Mouse (Mus musculus) thymus, adult 2 months (tissue): ENCODE measurements around the gene Pdcd4. TPM values are rescaled to one million over a fixed set of nuclear protein-coding genes. Genes with fewer than 3 reads are reported as not detected.
A peak's percentile ranks its signal among the peaks of the same experiment; 100 is the strongest.

Experiments
- DNase-seq: peaks from one replicate; pipeline ENCODE4 v3.0.0; 2021
- H3K27ac ChIP-seq: fragments of 200-500 bp; 2 replicates; pipeline ENCODE4 v1.5.1; 2012; ENCODE audit warnings: low read length, control low read depth; ENCODE audit not compliant: control insufficient read depth, insufficient read depth
- H3K27me3 ChIP-seq: fragments of 200-500 bp; 2 replicates; pipeline ENCODE4 v1.6.1; 2012; ENCODE audit warnings: mild to moderate bottlenecking, low read length, moderate library complexity, mixed read lengths; ENCODE audit not compliant: control insufficient read depth, insufficient read depth
- H3K36me3 ChIP-seq: fragments of 200-500 bp; 2 replicates; pipeline ENCODE4 v1.6.1; 2012; ENCODE audit warnings: mild to moderate bottlenecking, low read length, moderate library complexity; ENCODE audit not compliant: control insufficient read depth, insufficient read depth
- H3K4me1 ChIP-seq: fragments of 200-500 bp; replicated peaks from 2 replicates; pipeline ENCODE4 v1.6.1; 2012; ENCODE audit warnings: low read length; ENCODE audit not compliant: control insufficient read depth, insufficient read depth
- H3K4me3 ChIP-seq: fragments of 200-500 bp; 2 replicates; pipeline ENCODE4 v1.5.1; 2012; ENCODE audit warnings: mild to moderate bottlenecking, low read length, control low read depth, moderate library complexity; ENCODE audit not compliant: control insufficient read depth, insufficient read depth
- CTCF ChIP-seq: fragments of 200-500 bp; IDR thresholded peaks from 2 replicates; pipeline ENCODE4 v1.5.1; 2012; ENCODE audit warnings: mild to moderate bottlenecking, control low read depth, low read length, moderate library complexity, borderline replicate concordance; ENCODE audit not compliant: control insufficient read depth, poor library complexity, insufficient read depth; ENCODE audit errors: extremely low read depth
- POLR2A ChIP-seq: fragments of 200-500 bp; IDR thresholded peaks from 2 replicates; pipeline ENCODE4 v1.6.1; 2012; ENCODE audit warnings: mild to moderate bottlenecking, low read length, control low read depth, moderate library complexity; ENCODE audit not compliant: control insufficient read depth, poor library complexity, insufficient read depth; ENCODE audit errors: extremely low read depth
- whole genome bisulfite sequencing: fragments of 180-500 bp; shearing (Covaris S2); methylation state at CpG from one replicate; pipeline ENCODE4 v1.1.7; 2018; 5-methylcytosine and 5-hydroxymethylcytosine counted together
- polyA plus RNA-seq: library from polyadenylated mRNA; depleted of rRNA; stranded (reverse); fragments of >200 nt; gene quantifications from 2 replicates; pipeline ENCODE4 v1.2.3, GENCODE M21; 2012

Pdcd4 gene
- polyA plus RNA-seq, 1 experiment: 18.2 TPM

GRCm38 (mm10) chr19:53880460-53880859 lies 11.6 kb upstream of the Pdcd4 start:
- Histone ChIP-seq H3K4me1 (peaks cover 2% of the 10 kb centered on the region; the same call in 1 of the 2 replicates), H3K4me3 (no peak overlapping the region), H3K36me3 (no peaks in the 10 kb centered on the region), H3K27ac (no peak overlapping the region), H3K27me3 (no peaks in the 10 kb centered on the region)
- no peak for DNase-seq
- TF ChIP-seq CTCF: no peak
- no peak for TF ChIP-seq POLR2A
- WGBS: 92% methylated on average over 1 of the region's 1 CpGs

- peaks cover 10% of the 10 kb centered on the region for H3K4me1 ChIP-seq
- H3K36me3 ChIP-seq: no peaks in the 10 kb centered on the region
- WGBS: 92% methylated on average over 5 of the region's 5 CpGs
- no peak overlapping the region for H3K4me3 ChIP-seq
- no peaks in the 10 kb centered on the region for H3K27me3 ChIP-seq
- no peak overlapping the region for H3K27ac ChIP-seq
- no peak for TF ChIP-seq POLR2A
- DNase-seq: no peak
Measured at GRCm38 (mm10) chr19:53881786-53882185, 10.2 kb upstream of the Pdcd4 start.

- H3K27me3 ChIP-seq: no peaks in the 10 kb centered on the region
- no peak overlapping the region for H3K4me3 ChIP-seq
- H3K36me3 ChIP-seq: no peaks in the 10 kb centered on the region
- 97% methylated on average over 10 of the region's 10 CpGs for WGBS
- TF ChIP-seq POLR2A: no peak
- TF ChIP-seq CTCF: no peak
- H3K27ac ChIP-seq: no peak overlapping the region
- peaks cover 34% of the 10 kb centered on the region for H3K4me1 ChIP-seq
- no peak for DNase-seq
Measured at GRCm38 (mm10) chr19:53885450-53885849, 6.6 kb upstream of the Pdcd4 start.

- Histone ChIP-seq H3K4me1 (peaks cover 44% of the 10 kb centered on the region), H3K27ac (peak overlapping the region; percentile 84)
Measured at GRCm38 (mm10) chr19:53886576-53887370, 5.3 kb upstream of the Pdcd4 start.

GRCm38 (mm10) chr19:53887822-53888221 lies 4.2 kb upstream of the Pdcd4 start:
- Histone ChIP-seq H3K36me3 (no peaks in the 10 kb centered on the region), H3K4me3 (no peak overlapping the region), H3K27ac (peak overlapping the region; percentile 77), H3K4me1 (peaks cover 54% of the 10 kb centered on the region), H3K27me3 (no peaks in the 10 kb centered on the region)
- TF ChIP-seq POLR2A (no peak), CTCF (no peak)
- 20% methylated on average over 3 of the region's 3 CpGs for WGBS
- DNase-seq: no peak

More at GRCm38 (mm10) chr19:53886576-53887370, 5.3 kb upstream of the Pdcd4 start:
- H3K36me3 ChIP-seq: no peaks in the 10 kb centered on the region
- WGBS: 34% methylated on average over 10 of the region's 10 CpGs
- H3K4me3 ChIP-seq: no peak overlapping the region
- TF ChIP-seq CTCF: no peak
- 0 out of 2 replicates have a peak, but pooled peaks have one; percentile 25 for TF ChIP-seq POLR2A
- no peaks in the 10 kb centered on the region for H3K27me3 ChIP-seq
- DNase-seq: peak; percentile 59

GRCm38 (mm10) chr19:53888331-53888730 lies 3.7 kb upstream of the Pdcd4 start:
- Histone ChIP-seq H3K4me3 (no peak overlapping the region), H3K36me3 (no peaks in the 10 kb centered on the region), H3K27ac (peak overlapping the region; percentile 77; the same call in 1 of the 2 replicates), H3K4me1 (peaks cover 58% of the 10 kb centered on the region), H3K27me3 (no peaks in the 10 kb centered on the region)
- DNase-seq: peak; percentile 19
- TF ChIP-seq CTCF (no peak), POLR2A (no peak)
- 38% methylated on average over 9 of the region's 9 CpGs for WGBS
